In the genomic region with DNA sequence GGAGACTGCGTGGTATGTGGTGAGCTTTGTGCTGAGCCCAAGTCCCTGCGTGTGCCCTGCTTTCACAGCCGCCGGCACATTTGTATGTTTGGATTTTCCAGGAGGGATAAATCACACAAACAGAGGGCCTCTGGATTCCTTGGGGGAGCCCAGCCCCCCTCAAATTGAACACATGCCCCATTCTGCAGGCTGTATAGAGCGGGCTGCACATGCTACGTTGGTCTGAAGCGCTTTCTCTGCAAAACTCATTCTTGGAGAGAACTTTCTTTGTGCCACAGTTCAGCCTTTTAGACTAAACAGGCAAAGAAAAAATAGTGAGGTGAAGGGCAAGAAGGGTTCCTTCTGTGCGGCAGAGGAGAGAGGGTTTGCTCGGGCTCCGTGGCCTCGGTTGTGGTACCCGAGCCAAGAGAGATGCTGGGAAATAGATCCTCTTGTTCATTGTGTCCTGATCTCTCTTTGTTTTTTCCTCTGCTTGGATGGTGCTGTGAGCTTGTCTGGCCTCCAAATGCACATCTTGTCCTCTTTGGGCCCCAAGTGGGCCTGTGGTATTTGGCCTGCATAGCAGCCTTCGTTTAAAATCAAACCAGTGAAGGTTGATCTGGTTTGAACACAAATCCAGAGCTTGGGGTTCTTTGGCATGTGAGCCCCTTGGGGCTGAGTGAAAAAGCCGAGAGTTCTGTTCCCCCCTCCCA, we compare ENCODE assay signal across 13 mouse cellular contexts.
DNase-seq lines count a peak whose midpoint lies in the region; ATAC-seq and TF ChIP-seq lines count a peak whose summit lies in the region.
"Had no signal": no experiment of that assay in that cellular context is flagged by ENCODE, and none has a peak within 500 bp of the region (broad histone marks: within the 10 kb centered on the region; RNA-seq: fewer than 3 reads in every experiment).

No protein-coding gene starts in this region.

- no peaks in the 10 kb centered on the region for H3K36me3 ChIP-seq in hindbrain, embryonic 11.5 days (ENCODE audit: control insufficient read depth, insufficient read depth, low read length)
- no peaks in the 10 kb centered on the region for H3K36me3 ChIP-seq in hindbrain, embryonic 14.5 days (replicated peaks; ENCODE audit: control insufficient read depth, insufficient read depth)
- no peaks in the 10 kb centered on the region for H3K36me3 ChIP-seq in E14TG2a.4 (ENCODE audit: insufficient read depth, low read length)
- H3K36me3 ChIP-seq in hindbrain, embryonic 15.5 days, result no peaks in the 10 kb centered on the region
- H3K36me3 ChIP-seq: G1E; neural tube, embryonic 12.5 days had no signal

- H3K4me3 ChIP-seq in hindbrain, embryonic 11.5 days (ENCODE audit: low read depth, low read length), result no peak overlapping the region
- H3K4me3 ChIP-seq in hindbrain, embryonic 14.5 days (replicated peaks; ENCODE audit: low read length), result no peak overlapping the region
- H3K4me3 ChIP-seq in E14TG2a.4 (replicated peaks; ENCODE audit: low read length), result peak overlapping the region; percentile 27
- no peak overlapping the region for H3K4me3 ChIP-seq in hindbrain, embryonic 15.5 days
- H3K4me3 ChIP-seq: neural tube, embryonic 12.5 days had no signal

- WGBS in hindbrain, embryonic 11.5 days, result 63% methylated on average over 14 of the region's 14 CpGs
- WGBS in hindbrain, embryonic 14.5 days, result 56% methylated on average over 14 of the region's 14 CpGs
- 57% methylated on average over 14 of the region's 14 CpGs for WGBS in hindbrain, embryonic 15.5 days

- H3K4me2 ChIP-seq in hindbrain, embryonic 11.5 days (replicated peaks; ENCODE audit: low read depth, low read length), result no peak overlapping the region
- no peak overlapping the region for H3K4me2 ChIP-seq in hindbrain, embryonic 14.5 days (replicated peaks)
- no peak overlapping the region for H3K4me2 ChIP-seq in hindbrain, embryonic 15.5 days
- H3K4me2 ChIP-seq: neural tube, embryonic 12.5 days had no signal

- H3K9ac ChIP-seq in hindbrain, embryonic 11.5 days (ENCODE audit: low read depth, low read length), result no peak overlapping the region
- H3K9ac ChIP-seq in hindbrain, embryonic 14.5 days, result no peak overlapping the region
- H3K9ac ChIP-seq in hindbrain, embryonic 15.5 days, result no peak overlapping the region
- H3K9ac ChIP-seq: neural tube, embryonic 12.5 days had no signal

- no peaks in the 10 kb centered on the region for H3K27me3 ChIP-seq in hindbrain, embryonic 11.5 days (ENCODE audit: control insufficient read depth, insufficient read depth, low read length)
- H3K27me3 ChIP-seq in hindbrain, embryonic 14.5 days (ENCODE audit: control insufficient read depth, insufficient read depth, low read length), result no peaks in the 10 kb centered on the region
- H3K27me3 ChIP-seq in E14TG2a.4 (ENCODE audit: insufficient read depth, low read length), result no peaks in the 10 kb centered on the region
- H3K27me3 ChIP-seq in hindbrain, embryonic 15.5 days, result 0 out of 2 replicates have a peak, but pooled peaks cover 2% of the 10 kb centered on the region
- H3K27me3 ChIP-seq: neural tube, embryonic 12.5 days had no signal

- DNase-seq in hindbrain, embryonic 11.5 days (ENCODE audit: low spot score), result no peak
- DNase-seq in hindbrain, embryonic 14.5 days (ENCODE audit: low spot score), result no peak
- DNase-seq in Muller cell, postnatal 12 days (ENCODE audit: inconsistent ontology term), result peak; percentile 20
- DNase-seq in adrenal gland, postnatal 10 days, result no peak
- DNase-seq: adrenal gland, postnatal 14 days; kidney, adult 18-20 months; spleen, adult 18-20 months had no signal

- H3K4me1 ChIP-seq in hindbrain, embryonic 11.5 days (replicated peaks; ENCODE audit: control insufficient read depth, insufficient read depth, low read length), result no peaks in the 10 kb centered on the region
- H3K4me1 ChIP-seq in hindbrain, embryonic 14.5 days (replicated peaks; ENCODE audit: control insufficient read depth, insufficient read depth, low read length), result no peaks in the 10 kb centered on the region
- H3K4me1 ChIP-seq in E14TG2a.4 (replicated peaks; ENCODE audit: low read depth, low read length), result peaks cover 79% of the 10 kb centered on the region
- H3K4me1 ChIP-seq in hindbrain, embryonic 15.5 days (replicated peaks), result peaks cover 22% of the 10 kb centered on the region

- TF ChIP-seq CTCF in E14TG2a.4 (conservative IDR thresholded peaks at IDR 0.05; ENCODE audit: low read length), result no peak

- no peak for ATAC-seq in hindbrain, embryonic 11.5 days (ENCODE audit: low FRiP score)
- ATAC-seq in hindbrain, embryonic 14.5 days (ENCODE audit: low FRiP score), result no peak
- peak; percentile 42; the same call in 1 of the 2 replicates for ATAC-seq in hindbrain, embryonic 15.5 days (ENCODE audit: low FRiP score, low read depth)
- no peak for ATAC-seq in inflammation-experienced regulatory T-cells, adult 6 months

- H3K9me3 ChIP-seq in hindbrain, embryonic 11.5 days (ENCODE audit: control insufficient read depth, low read length), result no peaks in the 10 kb centered on the region
- H3K9me3 ChIP-seq in hindbrain, embryonic 14.5 days (ENCODE audit: control insufficient read depth, low read length), result no peaks in the 10 kb centered on the region
- no peaks in the 10 kb centered on the region for H3K9me3 ChIP-seq in E14TG2a.4 (ENCODE audit: low read length)
- no peaks in the 10 kb centered on the region for H3K9me3 ChIP-seq in hindbrain, embryonic 15.5 days
- H3K9me3 ChIP-seq: neural tube, embryonic 12.5 days had no signal

- peak overlapping the region; percentile 9; the same call in 1 of the 2 replicates for H3K27ac ChIP-seq in hindbrain, embryonic 11.5 days (ENCODE audit: low read depth, low read length)
- no peak overlapping the region for H3K27ac ChIP-seq in hindbrain, embryonic 14.5 days
- H3K27ac ChIP-seq in hindbrain, embryonic 15.5 days (replicated peaks), result 0 out of 2 replicates have a peak overlapping the region, but pooled peaks have one; percentile 8
- H3K27ac ChIP-seq: macrophage; neural tube, embryonic 12.5 days had no signal
